Mouse (Mus musculus) frontal cortex, postnatal 36 days (tissue): Measurements from ENCODE around the gene Samhd1.

Experiments
- DNase-seq, 2 experiments: peaks; one replicate each; pipeline ENCODE4 v3.0.0; 2022; ENCODE audit warnings: low spot score in 2 of 2

Gene Samhd1

GRCm38 (mm10) chr2:157099532-157100318 lies 35.3 kb downstream of the Samhd1 start:
- DNase-seq, result no peak

- DNase-seq, result peak; percentile 70 to 74
Measured at GRCm38 (mm10) chr2:157095005-157095755, 39.9 kb downstream of the Samhd1 start.

- no peak for DNase-seq
Measured at GRCm38 (mm10) chr2:157092024-157092423, 43.0 kb downstream of the Samhd1 start.

GRCm38 (mm10) chr2:157087536-157088317 lies 47.3 kb downstream of the Samhd1 start:
- peak; percentile 48 to 83 for DNase-seq

- DNase-seq, result no peak
Measured at GRCm38 (mm10) chr2:157086796-157087195, 48.3 kb downstream of the Samhd1 start, which contains the start of gene Tldc2. Tldc2 (plus strand) TSS chr2:157087055.

- DNase-seq, result no peak
Measured at GRCm38 (mm10) chr2:157084831-157085585, 50.1 kb downstream of the Samhd1 start.

GRCm38 (mm10) chr2:157081960-157082359 lies 53.1 kb downstream of the Samhd1 start:
- DNase-seq, result no peak

GRCm38 (mm10) chr2:157081331-157081730 lies 53.7 kb downstream of the Samhd1 start:
- DNase-seq, result no peak

GRCm38 (mm10) chr2:157079701-157080180 lies 55.3 kb downstream of the Samhd1 start:
- DNase-seq, result no peak

GRCm38 (mm10) chr2:157078793-157079700 lies 56.0 kb downstream of the Samhd1 start, which contains the start of gene Soga1:
Soga1 (minus strand) TSS chr2:157079254.
- DNase-seq, result peak; percentile 76 to 78

- no peak for DNase-seq
Measured at GRCm38 (mm10) chr2:157078059-157078792, 56.8 kb downstream of the Samhd1 start.

GRCm38 (mm10) chr2:157077641-157078058 lies 57.4 kb downstream of the Samhd1 start:
- peak; percentile 59 to 65 for DNase-seq

GRCm38 (mm10) chr2:157077160-157077559 lies 57.9 kb downstream of the Samhd1 start:
- DNase-seq, result no peak

- no peak for DNase-seq
Measured at GRCm38 (mm10) chr2:157076585-157076984, 58.5 kb downstream of the Samhd1 start.

GRCm38 (mm10) chr2:157075685-157076084 lies 59.4 kb downstream of the Samhd1 start:
- DNase-seq, result no peak

GRCm38 (mm10) chr2:157075226-157075625 lies 59.8 kb downstream of the Samhd1 start:
- DNase-seq, result no peak

- no peak for DNase-seq
Measured at GRCm38 (mm10) chr2:157074772-157075171, 60.3 kb downstream of the Samhd1 start.

GRCm38 (mm10) chr2:157074186-157074724 lies 60.8 kb downstream of the Samhd1 start:
- DNase-seq, result no peak
